Mouse (Mus musculus) myocyte (in vitro differentiated cells): Measurements from ENCODE around the gene Tpm4. TPM values are rescaled to one million over a fixed set of nuclear protein-coding genes. Genes with fewer than 3 reads are reported as not detected.

Experiments used
- H3K27me3 ChIP-seq: one replicate; pipeline ENCODE4 v1.6.1; 2011; ENCODE audit not compliant: control insufficient read depth, insufficient read depth, insufficient read length
- H3K36me3 ChIP-seq: one replicate; pipeline ENCODE4 v1.6.1; 2011; ENCODE audit not compliant: control insufficient read depth, insufficient read depth
- H3K4me2 ChIP-seq: one replicate; pipeline ENCODE4 v1.6.1; 2011; ENCODE audit warnings: low read depth, control low read depth
- H3K4me3 ChIP-seq: one replicate; pipeline ENCODE4 v1.5.1; 2011; ENCODE audit warnings: mild to moderate bottlenecking, control low read depth, moderate library complexity
- H3K79me2 ChIP-seq: one replicate; pipeline ENCODE4 v1.6.1; 2011; ENCODE audit not compliant: control insufficient read depth, insufficient read depth
- H3ac ChIP-seq: one replicate; pipeline ENCODE4 v1.6.1; 2011; ENCODE audit not compliant: control insufficient read depth, insufficient read length
- CEBPB ChIP-seq: IDR thresholded peaks from 2 replicates; pipeline ENCODE4 v1.6.1; 2011; ENCODE audit warnings: mild to moderate bottlenecking, moderate library complexity; ENCODE audit not compliant: poor library complexity, insufficient read depth, severe bottlenecking
- E2F4 ChIP-seq: IDR thresholded peaks from one replicate; pipeline ENCODE4 v1.6.1; 2011; ENCODE audit warnings: mild to moderate bottlenecking, control low read depth, moderate library complexity; ENCODE audit not compliant: insufficient read depth
- MAX ChIP-seq: IDR thresholded peaks from one replicate; pipeline ENCODE4 v1.6.1; 2011; ENCODE audit warnings: low read depth, mild to moderate bottlenecking, control low read depth
- MYOD1 ChIP-seq, 3 experiments: IDR thresholded peaks; one replicate each; pipeline ENCODE4 v1.6.1; 2011; ENCODE audit warnings: control low read depth in 2 of 3, low read depth in 2 of 3, mild to moderate bottlenecking in 2 of 3, moderate library complexity in 1 of 3; ENCODE audit not compliant: insufficient read length in 2 of 3, control insufficient read depth in 1 of 3
- MYOG ChIP-seq, 3 experiments: IDR thresholded peaks; one replicate each; pipeline ENCODE4 v1.6.1; 2011; ENCODE audit warnings: control low read depth in 2 of 3, low read depth in 2 of 3, mild to moderate bottlenecking in 2 of 3; ENCODE audit not compliant: insufficient read length in 2 of 3, control insufficient read depth in 1 of 3, insufficient read depth in 1 of 3
- POLR2A ChIP-seq: IDR thresholded peaks from one replicate; pipeline ENCODE4 v1.6.1; 2011; ENCODE audit warnings: low read depth, mild to moderate bottlenecking, control low read depth, moderate library complexity; ENCODE audit not compliant: insufficient read length
- POLR2AphosphoS2 ChIP-seq: IDR thresholded peaks from one replicate; pipeline ENCODE4 v1.6.1; 2011; ENCODE audit warnings: low read depth, control low read depth; ENCODE audit not compliant: insufficient read length
- REST ChIP-seq: IDR thresholded peaks from one replicate; pipeline ENCODE4 v1.6.1; 2011; ENCODE audit warnings: mild to moderate bottlenecking, control low read depth, moderate library complexity; ENCODE audit not compliant: insufficient read depth, insufficient read length
- SRF ChIP-seq: IDR thresholded peaks from one replicate; pipeline ENCODE4 v1.6.1; 2011; ENCODE audit warnings: low read depth; ENCODE audit not compliant: control insufficient read depth, insufficient read length
- TCF12 ChIP-seq: IDR thresholded peaks from one replicate; pipeline ENCODE4 v1.6.1; 2011; ENCODE audit warnings: mild to moderate bottlenecking, control low read depth; ENCODE audit not compliant: poor library complexity, insufficient read depth, severe bottlenecking
- TCF3 ChIP-seq: IDR thresholded peaks from one replicate; pipeline ENCODE4 v1.6.1; 2011; ENCODE audit warnings: low read depth, control low read depth; ENCODE audit not compliant: insufficient read length
- USF1 ChIP-seq: IDR thresholded peaks from one replicate; pipeline ENCODE4 v1.6.1; 2011; ENCODE audit warnings: low read depth, mild to moderate bottlenecking, control low read depth, moderate library complexity
- polyA plus RNA-seq: library from polyadenylated mRNA; unstranded; fragments of >200 nt; fragmentation: generic; extraction: Trizol; gene quantifications from one replicate; pipeline ENCODE4 v1.2.1, GENCODE M21; 2012; ENCODE audit warnings: missing spikeins

Gene Tpm4
- polyA plus RNA-seq, 1 experiment = 205 TPM

GRCm38 (mm10) chr8:72169681-72170249, 35.0 kb downstream of the Tpm4 start:
- Histone ChIP-seq H3ac (no peak overlapping the region), H3K27me3 (no peaks in the 10 kb centered on the region), H3K36me3 (peaks cover 19% of the 10 kb centered on the region), H3K79me2 (peaks cover 12% of the 10 kb centered on the region), H3K4me3 (no peak overlapping the region), H3K4me2 (no peak overlapping the region)
- TF ChIP-seq TCF12 (no peak), USF1 (no peak), CEBPB (no peak)

GRCm38 (mm10) chr8:72177346-72177925, 42.7 kb downstream of the Tpm4 start:
- H3K4me2 ChIP-seq = no peak overlapping the region
- TF ChIP-seq E2F4 (no peak), POLR2A (no peak), CEBPB (no peak), POLR2AphosphoS2 (no peak), MAX (no peak), TCF12 (no peak), MYOG (IDR thresholded peaks at IDR 0.05; ENCODE audit: control insufficient read depth in 1 of 3, insufficient read depth in 1 of 3, insufficient read length in 2 of 3, low read depth in 2 of 3) (no peak), SRF (no peak), MYOD1 (IDR thresholded peaks at IDR 0.05; ENCODE audit: control insufficient read depth in 1 of 3, insufficient read length in 2 of 3, low read depth in 2 of 3) (no peak), USF1 (no peak), REST (no peak), TCF3 (no peak)
- no peaks in the 10 kb centered on the region for H3K79me2 ChIP-seq
- H3ac ChIP-seq = no peak overlapping the region
- no peak overlapping the region for H3K4me3 ChIP-seq
- H3K27me3 ChIP-seq = no peaks in the 10 kb centered on the region
- no peaks in the 10 kb centered on the region for H3K36me3 ChIP-seq

- Histone ChIP-seq H3ac (no peak overlapping the region), H3K36me3 (no peaks in the 10 kb centered on the region), H3K27me3 (no peaks in the 10 kb centered on the region), H3K4me3 (no peak overlapping the region), H3K79me2 (no peaks in the 10 kb centered on the region), H3K4me2 (no peak overlapping the region)
- TF ChIP-seq TCF3 (no peak), POLR2AphosphoS2 (peak; percentile 45), POLR2A (no peak), MYOG (IDR thresholded peaks at IDR 0.05; ENCODE audit: control insufficient read depth in 1 of 3, insufficient read depth in 1 of 3, insufficient read length in 2 of 3, low read depth in 2 of 3) (no peak), USF1 (no peak)
Measured at GRCm38 (mm10) chr8:72183554-72184202, 48.9 kb downstream of the Tpm4 start.

GRCm38 (mm10) chr8:72187793-72188331, 53.1 kb downstream of the Tpm4 start:
- no peaks in the 10 kb centered on the region for H3K36me3 ChIP-seq
- H3ac ChIP-seq = no peak overlapping the region
- no peaks in the 10 kb centered on the region for H3K79me2 ChIP-seq
- no peak overlapping the region for H3K4me3 ChIP-seq
- TF ChIP-seq SRF (no peak), TCF12 (no peak), POLR2AphosphoS2 (no peak), MAX (no peak), POLR2A (no peak), E2F4 (no peak), REST (no peak), USF1 (no peak), TCF3 (no peak), CEBPB (no peak)
- no peaks in the 10 kb centered on the region for H3K27me3 ChIP-seq
- H3K4me2 ChIP-seq = no peak overlapping the region

GRCm38 (mm10) chr8:72189417-72190214, 54.8 kb downstream of the Tpm4 start, which contains the start of gene Hsh2d:
Hsh2d (plus strand) TSS chr8:72189638.
- H3K4me3 ChIP-seq = no peak within 1 kb of the TSS

More at GRCm38 (mm10) chr8:72189417-72190214, 54.8 kb downstream of the Tpm4 start, which contains the start of gene Hsh2d:
- H3K79me2 ChIP-seq = no peaks in the 10 kb centered on the region
- no peak within 1 kb of the TSS for H3ac ChIP-seq
- no peaks in the 10 kb centered on the region for H3K27me3 ChIP-seq
- TF ChIP-seq TCF3 = no peak
- no peak for TF ChIP-seq MYOD1 (IDR thresholded peaks at IDR 0.05; ENCODE audit: control insufficient read depth in 1 of 3, insufficient read length in 2 of 3, low read depth in 2 of 3)
- TF ChIP-seq MYOG (IDR thresholded peaks at IDR 0.05; ENCODE audit: control insufficient read depth in 1 of 3, insufficient read depth in 1 of 3, insufficient read length in 2 of 3, low read depth in 2 of 3) = no peak
- TF ChIP-seq MAX = no peak
- no peak for TF ChIP-seq POLR2A
- no peak for TF ChIP-seq TCF12
- TF ChIP-seq E2F4 = no peak
- no peak for TF ChIP-seq POLR2AphosphoS2
- no peak for TF ChIP-seq USF1
- no peak for TF ChIP-seq SRF
- no peak for TF ChIP-seq CEBPB
- no peak for TF ChIP-seq REST
- no peaks in the 10 kb centered on the region for H3K36me3 ChIP-seq
- H3K4me2 ChIP-seq = no peak within 1 kb of the TSS
